17 mouse cellular contexts compared by ENCODE assay signal in the genomic region with DNA sequence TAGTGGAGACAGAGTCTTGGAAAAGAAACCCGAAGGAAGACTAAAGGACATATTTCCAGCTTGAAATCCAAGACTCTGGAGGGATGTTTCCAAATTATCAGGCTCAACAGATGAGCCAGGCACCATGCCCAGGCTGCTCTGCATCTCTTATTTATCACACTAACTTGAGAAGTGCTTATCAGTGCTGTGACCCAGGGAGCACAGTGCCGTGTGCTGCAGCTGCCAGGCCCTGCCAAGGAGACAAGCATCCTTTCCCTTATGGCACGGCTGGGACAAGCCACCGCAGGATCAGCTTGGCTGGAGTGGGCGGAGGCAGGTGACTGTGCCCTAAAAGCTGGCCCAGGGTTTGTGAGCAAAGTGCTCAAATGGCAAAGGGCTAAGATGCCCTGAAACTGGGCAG.
DNase-seq lines count a peak whose midpoint lies in the region; ATAC-seq lines count a peak whose summit lies in the region.
"Had no signal": no experiment of that assay in that cellular context is flagged by ENCODE, and none has a peak within 500 bp of the region (broad histone marks: within the 10 kb centered on the region; RNA-seq: fewer than 3 reads in every experiment).

No protein-coding gene starts in this region.

- H3K36me3 ChIP-seq in heart, embryonic 11.5 days (ENCODE audit: control insufficient read depth, insufficient read depth, low read length): no peaks in the 10 kb centered on the region
- H3K36me3 ChIP-seq in midbrain, embryonic 10.5 days: peaks cover 8% of the 10 kb centered on the region
- H3K36me3 ChIP-seq in midbrain, embryonic 11.5 days (ENCODE audit: control insufficient read depth, insufficient read depth, low read length): no peaks in the 10 kb centered on the region
- H3K36me3 ChIP-seq in embryonic facial prominence, embryonic 10.5 days (replicated peaks): peaks cover 18% of the 10 kb centered on the region; the same call in 1 of the 2 replicates
- H3K36me3 ChIP-seq: G1E had no signal

- H3K4me3 ChIP-seq in heart, embryonic 11.5 days (ENCODE audit: low read depth, low read length): no peak overlapping the region
- no peak overlapping the region for H3K4me3 ChIP-seq in midbrain, embryonic 10.5 days
- no peak overlapping the region for H3K4me3 ChIP-seq in midbrain, embryonic 11.5 days (ENCODE audit: low read depth, low read length)
- H3K4me3 ChIP-seq in embryonic facial prominence, embryonic 10.5 days: no peak overlapping the region
- H3K4me3 ChIP-seq: hindbrain, embryonic 13.5 days; megakaryocyte, embryonic 14.5 days had no signal

- 53% methylated on average over 5 of the region's 5 CpGs for WGBS in heart, embryonic 11.5 days (ENCODE audit: insufficient replicate concordance)
- WGBS in midbrain, embryonic 10.5 days: 86% methylated on average over 5 of the region's 5 CpGs
- WGBS in midbrain, embryonic 11.5 days: 77% methylated on average over 5 of the region's 5 CpGs
- 81% methylated on average over 5 of the region's 5 CpGs for WGBS in embryonic facial prominence, embryonic 10.5 days

- peak; percentile 90 for DNase-seq in heart, adult 11 months
- no peak for DNase-seq in midbrain, embryonic 10.5 days (ENCODE audit: low spot score)
- no peak for DNase-seq in midbrain, embryonic 11.5 days (ENCODE audit: low spot score, missing footprints)
- DNase-seq in MN1 (ENCODE audit: low spot score): peak; percentile 29
- no peak for DNase-seq in embryonic facial prominence, embryonic 10.5 days (ENCODE audit: low spot score)
- no peak for DNase-seq in thymus, postnatal 4 days
- no peak for DNase-seq in lung, postnatal 36 days
- DNase-seq: adrenal gland, postnatal 14 days; kidney, adult 11 months; kidney, postnatal 10 days; layer of hippocampus, adult 9-11 months; lung, embryonic 14.5 days; thymus, postnatal 25 days had no signal

- ATAC-seq in heart, embryonic 11.5 days (replicated peaks; ENCODE audit: insufficient number of reproducible peaks, low FRiP score, low TSS enrichment): no peak
- no peak for ATAC-seq in midbrain, embryonic 11.5 days (ENCODE audit: low FRiP score)

- no peak overlapping the region for H3K4me2 ChIP-seq in heart, embryonic 11.5 days
- H3K4me2 ChIP-seq in midbrain, embryonic 11.5 days: no peak overlapping the region
- H3K4me2 ChIP-seq: hindbrain, embryonic 13.5 days; lung, embryonic 14.5 days had no signal

- H3K4me1 ChIP-seq in heart, embryonic 11.5 days (ENCODE audit: control insufficient read depth, insufficient read depth, low read length): no peaks in the 10 kb centered on the region
- H3K4me1 ChIP-seq in midbrain, embryonic 10.5 days: peaks cover 38% of the 10 kb centered on the region
- H3K4me1 ChIP-seq in midbrain, embryonic 11.5 days (ENCODE audit: control insufficient read depth, insufficient read depth, low read length): peaks cover 13% of the 10 kb centered on the region
- 0 out of 2 replicates have a peak, but pooled peaks cover 2% of the 10 kb centered on the region for H3K4me1 ChIP-seq in embryonic facial prominence, embryonic 10.5 days

- no peaks in the 10 kb centered on the region for H3K27me3 ChIP-seq in heart, embryonic 11.5 days (ENCODE audit: control insufficient read depth, insufficient read depth, low read length)
- no peaks in the 10 kb centered on the region for H3K27me3 ChIP-seq in midbrain, embryonic 10.5 days (ENCODE audit: low read depth, poor library complexity, severe bottlenecking)
- H3K27me3 ChIP-seq in midbrain, embryonic 11.5 days (ENCODE audit: control insufficient read depth, insufficient read depth, low read length): no peaks in the 10 kb centered on the region
- no peaks in the 10 kb centered on the region for H3K27me3 ChIP-seq in embryonic facial prominence, embryonic 10.5 days (replicated peaks; ENCODE audit: low read depth, poor library complexity, severe bottlenecking)
- H3K27me3 ChIP-seq: hindbrain, embryonic 13.5 days; megakaryocyte, embryonic 14.5 days had no signal

- H3K9me3 ChIP-seq in heart, embryonic 11.5 days (replicated peaks; ENCODE audit: control insufficient read depth, low read length): no peaks in the 10 kb centered on the region
- no peaks in the 10 kb centered on the region for H3K9me3 ChIP-seq in midbrain, embryonic 10.5 days (replicated peaks)
- H3K9me3 ChIP-seq in midbrain, embryonic 11.5 days (ENCODE audit: control insufficient read depth, low read length): no peaks in the 10 kb centered on the region
- H3K9me3 ChIP-seq in embryonic facial prominence, embryonic 10.5 days: no peaks in the 10 kb centered on the region
- H3K9me3 ChIP-seq: G1E; hindbrain, embryonic 13.5 days; megakaryocyte, embryonic 14.5 days had no signal

- H3K27ac ChIP-seq in heart, embryonic 11.5 days (ENCODE audit: low read depth, low read length): no peak overlapping the region
- peak overlapping the region; percentile 73 for H3K27ac ChIP-seq in midbrain, embryonic 10.5 days (replicated peaks)
- H3K27ac ChIP-seq in midbrain, embryonic 11.5 days (ENCODE audit: low read depth, low read length): no peak overlapping the region
- peak overlapping the region; percentile 14; the same call in 1 of the 2 replicates for H3K27ac ChIP-seq in embryonic facial prominence, embryonic 10.5 days (replicated peaks)
- H3K27ac ChIP-seq: hindbrain, embryonic 13.5 days had no signal

- H3K9ac ChIP-seq in heart, embryonic 11.5 days (ENCODE audit: low read depth, low read length): no peak overlapping the region
- H3K9ac ChIP-seq in midbrain, embryonic 11.5 days (ENCODE audit: low read length): no peak overlapping the region
- H3K9ac ChIP-seq: hindbrain, embryonic 13.5 days; lung, embryonic 14.5 days had no signal

Comparison
In these comparisons a context has a peak if more than half of its experiments do, and no peak if none do; other contexts are left out.
1. H3K27ac ChIP-seq: peak in midbrain, embryonic 10.5 days (single experiment) and embryonic facial prominence, embryonic 10.5 days (single experiment); none in heart, embryonic 11.5 days (single experiment) and midbrain, embryonic 11.5 days (single experiment).
2. DNase-seq: peak in heart, adult 11 months (single experiment) and MN1 (single experiment); none in midbrain, embryonic 10.5 days (single experiment), midbrain, embryonic 11.5 days (single experiment), embryonic facial prominence, embryonic 10.5 days (single experiment), thymus, postnatal 4 days (single experiment) and lung, postnatal 36 days (single experiment).